Mouse (Mus musculus): ENCODE measurements around the gene Hexim1. TPM values are rescaled to one million over a fixed set of nuclear protein-coding genes. Genes with fewer than 3 reads are reported as not detected.

Hexim1 gene
- polyA plus RNA-seq, 2 experiments = 2.4 to 11.4 TPM

GRCm38 (mm10) chr11:103136039-103136577, 20.1 kb downstream of the Hexim1 start:
- DNase-seq (ENCODE audit: low read depth in 3 of 3, low spot score in 3 of 3) (no peak), ATAC-seq (ENCODE audit: insufficient read depth) (no peak)
- no peaks in the 10 kb centered on the region for H3K27me3 ChIP-seq (ENCODE audit: control insufficient read depth, insufficient read depth, low read length)
- peak overlapping the region; percentile 96 for H3K4me2 ChIP-seq (ENCODE audit: low read depth)
- peaks cover 29 to 38% of the 10 kb centered on the region in 2 experiments for H3K4me1 ChIP-seq (replicated peaks; ENCODE audit: control insufficient read depth in 2 of 2, insufficient read depth in 2 of 2, low read length in 1 of 2)
- peaks cover 4% of the 10 kb centered on the region for H3K36me3 ChIP-seq (replicated peaks; ENCODE audit: control insufficient read depth, insufficient read depth, low read depth)
- peak overlapping the region; percentile 28; the same call in 1 of the 2 replicates for H3K9ac ChIP-seq (replicated peaks)
- no peak overlapping the region for H3K4me3 ChIP-seq (ENCODE audit: insufficient read depth in 1 of 2, low read depth in 2 of 2, low read length in 2 of 2)
- 18% methylated on average over 8 of the region's 8 CpGs for WGBS (ENCODE audit: insufficient replicate concordance)
- peak overlapping the region; percentile 94 for H3K27ac ChIP-seq
- no peaks in the 10 kb centered on the region for H3K9me3 ChIP-seq (ENCODE audit: control insufficient read depth, low read length)
- TF ChIP-seq EP300 (IDR thresholded peaks at IDR 0.05; ENCODE audit: low read depth) = peak; percentile 41; the same call in 1 of the 2 replicates
- no peak for TF ChIP-seq CTCF (IDR thresholded peaks at IDR 0.05; ENCODE audit: low read depth)

- Histone ChIP-seq H3K27me3 (ENCODE audit: control insufficient read depth, insufficient read depth, low read length) (no peaks in the 10 kb centered on the region), H3K4me3 (ENCODE audit: insufficient read depth in 1 of 2, low read depth in 2 of 2, low read length in 2 of 2) (no peak overlapping the region), H3K9me3 (ENCODE audit: control insufficient read depth, low read length) (no peaks in the 10 kb centered on the region), H3K27ac (no peak overlapping the region), H3K4me1 (replicated peaks; ENCODE audit: control insufficient read depth in 2 of 2, insufficient read depth in 2 of 2, low read length in 1 of 2) (peaks cover 13 to 30% of the 10 kb centered on the region in 2 experiments), H3K9ac (replicated peaks) (no peak overlapping the region), H3K36me3 (replicated peaks; ENCODE audit: control insufficient read depth, insufficient read depth, low read depth) (peaks cover 4% of the 10 kb centered on the region), H3K4me2 (ENCODE audit: low read depth) (no peak overlapping the region)
- ATAC-seq (ENCODE audit: insufficient read depth) (no peak), DNase-seq (ENCODE audit: low read depth in 3 of 3, low spot score in 3 of 3) (no peak)
- TF ChIP-seq CTCF (IDR thresholded peaks at IDR 0.05; ENCODE audit: low read depth) (no peak), EP300 (IDR thresholded peaks at IDR 0.05; ENCODE audit: low read depth) (no peak)
- 76% methylated on average over 14 of the region's 14 CpGs for WGBS (ENCODE audit: insufficient replicate concordance)
These were observed 24.1 kb downstream of the Hexim1 start for GRCm38 (mm10) chr11:103139951-103140762.

GRCm38 (mm10) chr11:103140763-103141100, 24.7 kb downstream of the Hexim1 start:
- Histone ChIP-seq H3K9me3 (ENCODE audit: control insufficient read depth, low read length) (no peaks in the 10 kb centered on the region), H3K27ac (no peak overlapping the region), H3K4me3 (ENCODE audit: insufficient read depth in 1 of 2, low read depth in 2 of 2, low read length in 2 of 2) (no peak overlapping the region), H3K4me2 (ENCODE audit: low read depth) (no peak overlapping the region), H3K27me3 (ENCODE audit: control insufficient read depth, insufficient read depth, low read length) (no peaks in the 10 kb centered on the region), H3K4me1 (replicated peaks; ENCODE audit: control insufficient read depth in 2 of 2, insufficient read depth in 2 of 2, low read length in 1 of 2) (peaks cover 10 to 25% of the 10 kb centered on the region in 2 experiments), H3K36me3 (replicated peaks; ENCODE audit: control insufficient read depth, insufficient read depth, low read depth) (peaks cover 4% of the 10 kb centered on the region), H3K9ac (replicated peaks) (no peak overlapping the region)
- DNase-seq (ENCODE audit: low read depth in 3 of 3, low spot score in 3 of 3) (no peak), ATAC-seq (ENCODE audit: insufficient read depth) (no peak)
- TF ChIP-seq EP300 (IDR thresholded peaks at IDR 0.05; ENCODE audit: low read depth) (no peak), CTCF (IDR thresholded peaks at IDR 0.05; ENCODE audit: low read depth) (no peak)
- WGBS (ENCODE audit: insufficient replicate concordance) = 62% methylated on average over 6 of the region's 6 CpGs

- Histone ChIP-seq H3K36me3 (replicated peaks; ENCODE audit: control insufficient read depth, insufficient read depth, low read depth) (peaks cover 4% of the 10 kb centered on the region), H3K4me2 (ENCODE audit: low read depth) (no peak overlapping the region), H3K9ac (replicated peaks) (no peak overlapping the region), H3K4me1 (replicated peaks; ENCODE audit: control insufficient read depth in 2 of 2, insufficient read depth in 2 of 2, low read length in 1 of 2) (peaks cover 4 to 20% of the 10 kb centered on the region in 2 experiments), H3K9me3 (ENCODE audit: control insufficient read depth, low read length) (no peaks in the 10 kb centered on the region), H3K4me3 (ENCODE audit: insufficient read depth in 1 of 2, low read depth in 2 of 2, low read length in 2 of 2) (no peak overlapping the region), H3K27me3 (ENCODE audit: control insufficient read depth, insufficient read depth, low read length) (no peaks in the 10 kb centered on the region), H3K27ac (no peak overlapping the region)
- 0 out of 2 replicates have a peak, but pooled peaks have one; percentile 35 for ATAC-seq (ENCODE audit: insufficient read depth)
- TF ChIP-seq CTCF (IDR thresholded peaks at IDR 0.05; ENCODE audit: low read depth) = no peak
- no peak for TF ChIP-seq EP300 (IDR thresholded peaks at IDR 0.05; ENCODE audit: low read depth)
- WGBS (ENCODE audit: insufficient replicate concordance) = 50% methylated on average over 11 of the region's 11 CpGs
- no peak for DNase-seq (ENCODE audit: low read depth in 3 of 3, low spot score in 3 of 3)
These were observed 25.3 kb downstream of the Hexim1 start for GRCm38 (mm10) chr11:103141101-103141943.

GRCm38 (mm10) chr11:103141944-103142255, 25.9 kb downstream of the Hexim1 start:
- Histone ChIP-seq H3K9me3 (ENCODE audit: control insufficient read depth, low read length) (no peaks in the 10 kb centered on the region), H3K36me3 (replicated peaks; ENCODE audit: control insufficient read depth, insufficient read depth, low read depth) (peaks cover 4% of the 10 kb centered on the region), H3K4me2 (ENCODE audit: low read depth) (no peak overlapping the region), H3K27me3 (ENCODE audit: control insufficient read depth, insufficient read depth, low read length) (no peaks in the 10 kb centered on the region), H3K4me1 (replicated peaks; ENCODE audit: control insufficient read depth in 2 of 2, insufficient read depth in 2 of 2, low read length in 1 of 2) (peaks cover 2 to 17% of the 10 kb centered on the region in 2 experiments; a peak in 2 of 4 replicates), H3K9ac (replicated peaks) (no peak overlapping the region), H3K27ac (no peak overlapping the region), H3K4me3 (ENCODE audit: insufficient read depth in 1 of 2, low read depth in 2 of 2, low read length in 2 of 2) (no peak overlapping the region)
- WGBS (ENCODE audit: insufficient replicate concordance) = 42% methylated on average over 1 of the region's 1 CpGs
- ATAC-seq (ENCODE audit: insufficient read depth) (no peak), DNase-seq (ENCODE audit: low read depth in 3 of 3, low spot score in 3 of 3) (no peak)
- no peak for TF ChIP-seq EP300 (IDR thresholded peaks at IDR 0.05; ENCODE audit: low read depth)

Measured in liver, embryonic 14.5 days (tissue).